Mouse (Mus musculus) intestine, postnatal 0 days (tissue): Measurements from ENCODE around the gene Frmd4b. TPM values are rescaled to one million over a fixed set of nuclear protein-coding genes. Genes with fewer than 3 reads are reported as not detected.

Source experiments
- ATAC-seq: fragments of 200-750 bp; cut with Nextera tagmentation; 2 replicates; pipeline ENCODE4 v1.8.0; 2017; ENCODE audit warnings: mild to moderate bottlenecking, moderate TSS enrichment, moderate library complexity
- H3K27ac ChIP-seq: fragments of 300-500 bp; sonication (generic); 2 replicates; pipeline ENCODE4 v1.5.1; 2014; ENCODE audit warnings: mild to moderate bottlenecking, low read depth, low read length, moderate library complexity
- H3K27me3 ChIP-seq: fragments of 300-500 bp; sonication (generic); replicated peaks from 2 replicates; pipeline ENCODE4 v1.6.1; 2014; ENCODE audit warnings: low read length, mixed read lengths; ENCODE audit not compliant: control insufficient read depth, insufficient read depth
- H3K36me3 ChIP-seq: fragments of 300-500 bp; sonication (generic); 2 replicates; pipeline ENCODE4 v1.6.1; 2014; ENCODE audit warnings: mild to moderate bottlenecking, moderate library complexity; ENCODE audit not compliant: control insufficient read depth, insufficient read depth
- H3K4me1 ChIP-seq: fragments of 300-500 bp; sonication (generic); replicated peaks from 2 replicates; pipeline ENCODE4 v1.6.1; 2014; ENCODE audit warnings: antibody characterized with exemption, low read length, mixed read lengths; ENCODE audit not compliant: control insufficient read depth, insufficient read depth
- H3K4me2 ChIP-seq: fragments of 300-500 bp; sonication (generic); replicated peaks from 2 replicates; pipeline ENCODE4 v1.6.1; 2014; ENCODE audit warnings: low read depth, mild to moderate bottlenecking, moderate library complexity
- H3K4me3 ChIP-seq: fragments of 300-500 bp; sonication (generic); 2 replicates; pipeline ENCODE4 v1.5.1; 2014; ENCODE audit warnings: low read depth, low read length
- H3K9ac ChIP-seq: fragments of 300-500 bp; sonication (generic); 2 replicates; pipeline ENCODE4 v1.6.1; 2014; ENCODE audit warnings: mild to moderate bottlenecking, low read depth, low read length
- H3K9me3 ChIP-seq: fragments of 300-500 bp; sonication (generic); 2 replicates; pipeline ENCODE4 v1.6.1; 2016; ENCODE audit warnings: mixed run types; ENCODE audit not compliant: control insufficient read depth
- CTCF ChIP-seq: sonication (generic); IDR thresholded peaks from 2 replicates; pipeline ENCODE4 v1.5.1; 2016; ENCODE audit warnings: low read depth, mild to moderate bottlenecking, control low read depth, antibody characterized with exemption, moderate library complexity
- WGBS: fragments of 180-500 bp; shearing (Covaris S2); extraction: QIAGEN DNeasy Blood & Tissue Kit; methylation state at CpG from one replicate; pipeline ENCODE4 v1.1.7; 2014; 5-methylcytosine and 5-hydroxymethylcytosine counted together
- polyA plus RNA-seq: library from polyadenylated mRNA; unstranded; fragments of >200 nt; fragmentation: Nextera tagmentation; extraction: Ambion mirVana; gene quantifications from 2 replicates; pipeline ENCODE4 v1.2.1, GENCODE M21; 2015

Gene Frmd4b
- polyA plus RNA-seq, 1 experiment from 2014 or later, result 5.1 TPM

GRCm38 (mm10) chr6:97402822-97403472 is 214.4 kb downstream of the Frmd4b start:
- Histone ChIP-seq H3K4me3 (no peak overlapping the region), H3K9me3 (no peaks in the 10 kb centered on the region), H3K4me1 (0 out of 2 replicates have a peak, but pooled peaks cover 5% of the 10 kb centered on the region), H3K27ac (no peak overlapping the region), H3K36me3 (no peaks in the 10 kb centered on the region), H3K9ac (no peak overlapping the region), H3K4me2 (no peak overlapping the region), H3K27me3 (no peaks in the 10 kb centered on the region)
- WGBS, result 62% methylated on average over 10 of the region's 10 CpGs
- TF ChIP-seq CTCF, result no peak
- no peak for ATAC-seq

GRCm38 (mm10) chr6:97400446-97400845 is 216.9 kb downstream of the Frmd4b start:
- H3K4me2 ChIP-seq, result no peak overlapping the region
- H3K36me3 ChIP-seq, result no peaks in the 10 kb centered on the region
- H3K9me3 ChIP-seq, result no peaks in the 10 kb centered on the region
- no peak overlapping the region for H3K9ac ChIP-seq
- H3K27me3 ChIP-seq, result no peaks in the 10 kb centered on the region
- WGBS, result 93% methylated on average over 6 of the region's 6 CpGs
- no peak overlapping the region for H3K27ac ChIP-seq
- no peak overlapping the region for H3K4me3 ChIP-seq
- no peak for TF ChIP-seq CTCF
- no peak for ATAC-seq
- peaks cover 6% of the 10 kb centered on the region; the same call in 1 of the 2 replicates for H3K4me1 ChIP-seq

- peak; percentile 88 for ATAC-seq
- 67% methylated on average over 4 of the region's 4 CpGs for WGBS
- no peak overlapping the region for H3K27ac ChIP-seq
- peaks cover 6% of the 10 kb centered on the region; the same call in 1 of the 2 replicates for H3K4me1 ChIP-seq
- no peaks in the 10 kb centered on the region for H3K36me3 ChIP-seq
- no peak overlapping the region for H3K4me3 ChIP-seq
- H3K4me2 ChIP-seq, result no peak overlapping the region
- no peaks in the 10 kb centered on the region for H3K9me3 ChIP-seq
- no peak overlapping the region for H3K9ac ChIP-seq
- no peaks in the 10 kb centered on the region for H3K27me3 ChIP-seq
- no peak for TF ChIP-seq CTCF
Observed at GRCm38 (mm10) chr6:97397935-97398334, 219.4 kb downstream of the Frmd4b start.

GRCm38 (mm10) chr6:97396957-97397354 is 220.4 kb downstream of the Frmd4b start:
- ATAC-seq, result no peak
- Histone ChIP-seq H3K27me3 (no peaks in the 10 kb centered on the region), H3K4me1 (peaks cover 6% of the 10 kb centered on the region; the same call in 1 of the 2 replicates), H3K9ac (no peak overlapping the region), H3K36me3 (no peaks in the 10 kb centered on the region), H3K4me2 (no peak overlapping the region), H3K4me3 (no peak overlapping the region), H3K9me3 (no peaks in the 10 kb centered on the region), H3K27ac (no peak overlapping the region)
- WGBS, result 86% methylated on average over 3 of the region's 3 CpGs
- TF ChIP-seq CTCF, result no peak

GRCm38 (mm10) chr6:97396351-97396956 is 220.9 kb downstream of the Frmd4b start:
- Histone ChIP-seq H3K4me2 (no peak overlapping the region), H3K4me3 (no peak overlapping the region), H3K9me3 (no peaks in the 10 kb centered on the region), H3K27me3 (no peaks in the 10 kb centered on the region), H3K4me1 (peaks cover 6% of the 10 kb centered on the region; the same call in 1 of the 2 replicates), H3K27ac (no peak overlapping the region), H3K36me3 (no peaks in the 10 kb centered on the region), H3K9ac (no peak overlapping the region)
- 58% methylated on average over 9 of the region's 9 CpGs for WGBS
- no peak; the same call in 1 of the 2 replicates for ATAC-seq
- TF ChIP-seq CTCF, result no peak

- H3K9ac ChIP-seq, result no peak overlapping the region
- no peak for TF ChIP-seq CTCF
- H3K4me2 ChIP-seq, result peak overlapping the region; percentile 24; the same call in 1 of the 2 replicates
- no peaks in the 10 kb centered on the region for H3K27me3 ChIP-seq
- H3K4me1 ChIP-seq, result peaks cover 6% of the 10 kb centered on the region; the same call in 1 of the 2 replicates
- no peaks in the 10 kb centered on the region for H3K36me3 ChIP-seq
- H3K27ac ChIP-seq, result no peak overlapping the region
- 34% methylated on average over 17 of the region's 17 CpGs for WGBS
- no peak overlapping the region for H3K4me3 ChIP-seq
- no peak; the same call in 1 of the 2 replicates for ATAC-seq
- no peaks in the 10 kb centered on the region for H3K9me3 ChIP-seq
Observed at GRCm38 (mm10) chr6:97395477-97396350, 221.6 kb downstream of the Frmd4b start.
